Mouse (Mus musculus) left cerebral cortex, adult 8-10 months (tissue): ENCODE results near the gene Calm5. TPM values are rescaled to one million over a fixed set of nuclear protein-coding genes. Genes with fewer than 3 reads are reported as not detected.
"Not testable (repeated sequence)": the region's sequence is repeated elsewhere in the genome, so short reads cannot be mapped to it uniquely, and the experiment has no call there.

Source experiments
- DNase-seq, 2 experiments: peaks; one replicate each; pipeline ENCODE4 v3.0.0; 2022; ENCODE audit warnings: low spot score in 2 of 2
- total RNA-seq, 4 experiments: library from RNA; stranded (reverse); gene quantifications; 2 replicates each; pipeline ENCODE4 v1.2.4; 2022

Gene Calm5
- not detected for total RNA-seq

- not testable (repeated sequence) for DNase-seq
These were observed at the start of gene Calm5 for GRCm38 (mm10) chr13:3853648-3854333. TSS of gene Calm5 (plus strand) at chr13:3854173.

GRCm38 (mm10) chr13:3804186-3804585 lies 49.8 kb upstream of the Calm5 start, which contains the start of gene Calml3:
TSS of gene Calml3 (minus strand) at chr13:3804316.
- no peak for DNase-seq

- DNase-seq = no peak
These were observed 48.8 kb upstream of the Calm5 start for GRCm38 (mm10) chr13:3805132-3805531.

DNA sequence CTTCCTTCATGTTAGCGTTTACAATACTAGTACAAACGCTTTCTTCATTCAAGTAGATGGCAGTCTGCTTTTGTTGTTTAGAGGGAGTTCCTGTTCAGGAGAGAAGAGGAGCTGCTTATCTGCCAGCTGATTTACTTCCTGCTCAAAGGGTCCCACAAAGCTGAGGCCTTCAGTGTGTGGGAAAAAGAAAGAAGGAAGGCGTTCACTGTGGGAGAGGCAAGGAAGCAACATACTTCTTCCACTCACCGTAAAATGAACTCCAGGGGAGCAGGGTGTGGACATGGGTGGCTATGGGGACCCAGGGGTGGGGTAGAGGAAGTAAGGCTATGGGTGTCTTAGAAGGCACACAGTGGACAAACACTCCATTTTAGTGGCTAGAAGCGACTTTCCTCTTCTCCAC lies 48.3 kb upstream of the Calm5 start:
- no peak for DNase-seq

GRCm38 (mm10) chr13:3807131-3807827 lies 46.7 kb upstream of the Calm5 start:
- DNase-seq = no peak

DNA sequence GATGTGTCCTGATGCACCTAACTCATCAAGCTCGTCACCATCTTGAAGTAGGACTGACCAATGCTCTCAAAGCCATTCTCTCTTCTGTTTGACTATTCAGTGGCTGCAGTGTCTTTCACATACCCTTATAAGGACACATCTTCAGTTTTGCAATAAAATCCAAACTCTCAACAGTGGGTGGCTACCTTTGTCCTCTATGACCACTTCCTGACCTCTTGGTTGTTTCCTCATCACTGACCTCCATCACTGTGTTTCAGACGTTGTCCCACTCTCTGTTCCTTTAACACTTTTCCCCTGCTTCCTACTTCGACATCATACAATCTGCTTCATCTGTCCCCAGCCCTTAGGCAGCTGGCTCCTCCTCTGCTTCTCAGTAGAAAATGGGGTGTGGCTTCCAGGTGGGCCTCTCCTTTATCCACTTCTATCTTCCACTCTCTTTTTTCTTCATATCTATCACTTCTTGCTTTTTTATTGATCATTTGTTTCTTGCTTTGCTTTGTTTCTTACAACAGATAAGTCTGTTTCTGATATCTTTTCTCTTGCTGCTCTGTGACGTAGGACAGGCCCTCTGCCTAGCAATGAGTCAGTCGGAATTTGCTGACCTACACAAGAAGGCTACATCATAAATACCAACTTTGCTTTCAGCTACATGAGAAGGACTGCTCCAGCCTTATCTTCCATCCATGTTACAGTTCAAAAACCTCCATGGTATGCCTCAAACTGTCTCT lies 35.8 kb upstream of the Calm5 start:
- DNase-seq = no peak

DNA sequence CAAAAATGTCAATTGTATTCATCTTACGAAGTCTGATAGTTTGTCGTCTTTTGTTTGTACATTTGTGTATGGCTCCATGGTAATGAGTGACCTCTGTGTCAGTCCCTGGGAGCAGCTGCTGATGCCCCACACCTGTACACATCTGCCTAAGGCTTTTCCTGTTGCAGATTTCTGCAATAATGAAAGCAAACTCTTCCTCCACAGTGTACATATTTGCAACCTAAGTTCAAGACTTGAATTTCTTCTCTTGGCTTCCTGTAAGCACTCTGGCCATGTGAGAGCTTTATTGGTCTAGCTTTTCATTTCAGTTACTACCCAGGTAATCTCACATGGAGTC lies 35.3 kb upstream of the Calm5 start:
- no peak for DNase-seq

- DNase-seq = no peak
These were observed 31.9 kb upstream of the Calm5 start for GRCm38 (mm10) chr13:3822105-3822504.

DNA sequence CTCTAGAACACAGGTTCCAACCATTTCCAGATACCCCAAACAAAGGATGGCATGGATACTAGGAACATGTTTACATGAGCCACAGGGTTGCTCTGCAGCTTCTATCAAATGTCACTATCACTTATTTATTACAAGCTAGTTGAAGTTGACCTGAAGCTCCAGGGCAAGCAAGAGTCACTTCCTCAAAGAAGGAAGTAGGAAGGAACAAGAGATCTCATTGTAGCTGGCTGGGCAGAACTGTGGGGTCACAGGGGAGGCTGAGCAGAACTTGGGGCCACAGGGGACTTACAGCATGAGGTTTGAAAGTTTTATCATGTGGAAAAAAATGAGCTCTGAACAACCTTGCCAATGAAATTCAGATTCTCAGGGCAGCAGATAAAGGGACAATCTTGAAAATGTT lies 28.2 kb upstream of the Calm5 start:
- DNase-seq = no peak

GRCm38 (mm10) chr13:3831546-3831945 lies 22.4 kb upstream of the Calm5 start:
- DNase-seq = no peak

GRCm38 (mm10) chr13:3831994-3832393 lies 22.0 kb upstream of the Calm5 start:
- no peak for DNase-seq

GRCm38 (mm10) chr13:3832450-3832849 lies 21.5 kb upstream of the Calm5 start:
- DNase-seq = no peak

DNA sequence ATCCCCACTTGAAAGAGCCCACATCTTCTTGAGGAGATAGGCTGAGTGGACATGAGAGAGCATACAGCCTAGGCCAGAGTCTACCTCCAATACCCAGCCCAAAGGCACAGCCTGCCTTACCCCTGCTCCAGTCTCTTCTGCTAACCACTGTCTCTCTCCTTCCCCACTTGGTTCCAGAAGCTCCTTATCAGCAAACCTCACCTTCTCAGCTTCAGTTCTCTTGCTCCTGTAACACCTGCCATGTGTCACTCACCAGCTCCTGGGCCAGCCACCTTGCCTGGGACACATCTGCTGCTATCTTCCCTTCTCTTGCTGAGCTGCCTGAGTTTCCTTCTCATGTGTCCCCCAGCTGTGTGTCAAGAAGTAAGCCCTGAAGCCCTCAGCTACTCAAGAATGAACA lies 20.3 kb upstream of the Calm5 start:
- DNase-seq = not testable (repeated sequence)

- not testable (repeated sequence) for DNase-seq
These were observed 16.6 kb upstream of the Calm5 start, which contains the start of gene Calm4 for GRCm38 (mm10) chr13:3837312-3837807. TSS of gene Calm4 (plus strand) at chr13:3837757.

DNA sequence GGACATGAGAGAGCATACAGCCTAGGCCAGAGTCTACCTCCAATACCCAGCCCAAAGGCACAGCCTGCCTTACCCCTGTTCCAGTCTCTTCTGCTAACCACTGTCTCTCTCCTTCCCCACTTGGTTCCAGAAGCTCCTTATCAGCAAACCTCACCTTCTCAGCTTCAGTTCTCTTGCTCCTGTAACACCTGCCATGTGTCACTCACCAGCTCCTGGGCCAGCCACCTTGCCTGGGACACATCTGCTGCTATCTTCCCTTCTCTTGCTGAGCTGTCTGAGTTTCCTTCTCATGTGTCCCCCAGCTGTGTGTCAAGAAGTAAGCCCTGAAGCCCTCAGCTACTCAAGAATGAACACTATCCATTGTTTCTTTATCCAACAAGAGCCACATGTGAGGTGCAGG lies 13.3 kb upstream of the Calm5 start:
- not testable (repeated sequence) for DNase-seq

DNA sequence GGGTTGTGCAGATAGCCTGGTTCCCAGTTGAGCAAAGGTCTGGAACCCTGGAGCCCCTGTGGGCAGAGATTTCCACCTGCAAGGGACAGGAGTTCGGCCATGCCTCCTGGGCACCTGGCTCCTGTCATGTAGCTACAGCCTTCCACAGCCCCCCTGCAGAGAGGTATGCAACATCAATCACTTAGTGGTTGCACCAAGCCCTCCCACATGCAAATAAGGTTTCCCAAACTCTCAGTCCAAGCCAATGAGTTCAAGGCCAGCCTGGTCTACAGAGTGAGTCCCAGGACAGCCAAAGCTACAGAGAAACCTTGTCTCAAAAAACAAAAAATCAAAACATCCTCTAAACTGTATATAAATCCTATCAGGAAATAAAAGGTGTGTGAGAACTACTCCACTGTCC lies 3.6 kb upstream of the Calm5 start:
- no peak for DNase-seq

- no peak for DNase-seq
These were observed 883 bp downstream of the Calm5 start for GRCm38 (mm10) chr13:3854856-3855255.

DNA sequence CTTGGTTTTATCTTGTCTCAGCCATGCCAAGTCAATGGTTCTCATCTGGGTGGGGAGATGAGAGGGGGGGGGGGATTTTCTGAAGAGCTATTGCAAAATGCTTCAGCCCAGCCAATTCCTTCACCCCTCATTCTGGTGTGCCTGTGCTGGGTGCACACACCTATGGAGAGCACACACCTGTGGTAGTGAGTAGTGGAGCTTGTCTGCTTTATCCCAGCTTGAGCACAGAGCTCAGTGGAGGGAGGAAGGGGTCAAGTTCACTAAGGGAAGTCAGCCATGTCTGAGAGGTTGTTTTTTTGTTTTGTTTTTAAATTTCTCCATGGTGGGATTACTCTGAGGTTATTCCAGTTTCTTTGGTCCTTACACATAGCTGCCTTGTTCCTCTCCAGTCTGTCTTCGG lies 2.3 kb downstream of the Calm5 start:
- DNase-seq = no peak

- DNase-seq = no peak
These were observed 7.3 kb downstream of the Calm5 start for GRCm38 (mm10) chr13:3861251-3861650.

DNA sequence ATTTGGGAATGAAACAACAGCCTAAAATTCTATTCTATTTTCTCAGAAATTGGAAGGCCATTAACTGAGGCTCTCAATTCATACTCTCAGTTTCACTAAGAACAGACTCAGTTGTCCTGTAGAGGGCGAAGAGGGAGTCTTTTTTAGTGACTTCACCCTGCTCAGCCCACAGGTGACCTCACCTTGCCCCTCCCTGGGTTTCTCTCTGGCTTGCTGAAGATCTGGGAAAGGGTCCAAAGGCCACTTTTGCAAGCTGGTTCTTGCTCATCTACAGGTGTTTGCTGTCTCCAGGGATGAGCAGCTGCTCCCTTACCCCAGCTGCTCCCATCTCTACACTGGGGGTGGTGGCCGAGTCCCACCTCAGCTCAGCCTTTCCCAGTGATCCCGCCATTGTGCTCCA lies 8.4 kb downstream of the Calm5 start:
- DNase-seq = no peak

GRCm38 (mm10) chr13:3862922-3863580 lies 9.1 kb downstream of the Calm5 start:
- DNase-seq = peak; percentile 10 to 63
